Mouse (Mus musculus): ENCODE data around the gene Coq10a. TPM values are rescaled to one million over a fixed set of nuclear protein-coding genes. Genes with fewer than 3 reads are reported as not detected.
"Not testable (repeated sequence)": the region's sequence is repeated elsewhere in the genome, so short reads cannot be mapped to it uniquely, and the experiment has no call there.

The Coq10a gene
- total RNA-seq, 2 experiments from 2014 or later: 19.2 to 24.4 TPM

DNA sequence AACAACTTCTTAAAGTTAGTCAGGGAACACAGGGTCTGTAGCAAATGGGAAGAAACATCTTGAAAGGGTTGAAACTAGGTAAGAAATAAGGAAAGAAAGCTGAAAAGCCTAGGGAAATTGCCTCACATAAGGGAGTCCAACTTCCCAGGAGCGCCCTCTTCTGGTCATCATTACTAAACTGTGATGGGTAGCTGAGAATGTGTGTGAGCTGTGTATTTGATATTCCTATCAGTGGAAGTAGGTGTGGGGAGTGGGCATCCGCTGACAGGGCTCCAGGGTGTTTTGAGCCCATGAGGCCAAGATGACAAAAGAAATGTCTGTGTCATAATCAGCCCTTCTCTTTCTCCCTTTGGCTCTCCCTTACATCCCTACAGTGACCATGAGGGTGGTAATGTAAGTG is 10.0 kb downstream of the Coq10a start:
- ATAC-seq (ENCODE audit: poor library complexity, severe bottlenecking): peak; percentile 74

DNA sequence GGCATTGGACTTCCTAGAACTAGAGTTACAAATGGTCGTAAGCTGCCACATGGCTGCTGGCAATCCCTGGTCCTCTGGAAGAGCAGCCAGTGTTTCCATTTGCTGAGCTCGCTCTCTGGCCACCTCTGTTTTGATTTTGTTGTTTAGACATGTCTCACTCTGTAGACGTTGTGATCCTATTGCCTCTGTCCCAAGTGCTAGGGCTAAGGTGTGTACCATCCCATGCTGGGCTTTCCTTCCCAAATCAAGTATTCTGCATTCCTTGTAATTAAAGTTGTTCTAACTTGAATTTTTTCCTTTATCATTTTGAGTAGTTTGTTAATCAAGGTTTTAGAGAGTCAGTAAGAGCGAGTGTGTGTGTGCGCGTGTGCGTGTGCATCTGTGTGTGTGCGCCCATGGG is 21.3 kb downstream of the Coq10a start:
- ATAC-seq (ENCODE audit: poor library complexity, severe bottlenecking): no peak

DNA sequence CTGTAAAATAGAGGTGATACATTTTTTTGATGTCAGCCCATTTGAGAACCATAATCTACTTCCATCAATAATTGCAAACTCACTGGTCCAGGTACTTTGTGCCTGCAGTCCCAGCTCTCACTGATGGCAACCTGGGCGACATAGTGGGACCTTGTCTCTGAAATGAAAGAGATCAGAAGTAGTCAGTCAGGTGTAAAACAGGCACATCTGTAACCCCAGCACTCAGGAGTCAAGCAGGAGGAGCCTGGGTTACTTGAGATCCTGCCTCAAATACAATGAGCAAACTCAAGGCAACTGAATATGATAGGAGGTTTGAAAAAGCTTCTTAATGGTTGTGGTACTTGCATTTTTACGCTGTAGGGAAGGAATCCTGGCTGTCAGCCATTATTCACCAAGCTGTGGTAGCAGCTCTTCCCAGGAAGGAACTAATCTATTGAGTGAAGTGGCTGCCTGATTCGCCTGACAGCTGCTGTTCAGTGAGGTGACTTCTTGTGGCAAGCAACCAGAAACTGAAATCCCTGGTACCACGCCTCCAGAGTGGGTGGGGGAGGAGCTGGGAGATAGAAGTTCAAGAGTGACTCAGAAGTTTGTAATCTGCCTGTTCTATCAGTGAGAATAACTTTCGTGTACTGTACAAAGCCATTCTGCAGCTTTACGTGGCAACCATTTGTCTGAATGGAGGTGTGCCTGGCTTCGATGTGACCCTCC is 24.1 kb downstream of the Coq10a start:
- peak; percentile 98 for ATAC-seq (ENCODE audit: poor library complexity, severe bottlenecking)

DNA sequence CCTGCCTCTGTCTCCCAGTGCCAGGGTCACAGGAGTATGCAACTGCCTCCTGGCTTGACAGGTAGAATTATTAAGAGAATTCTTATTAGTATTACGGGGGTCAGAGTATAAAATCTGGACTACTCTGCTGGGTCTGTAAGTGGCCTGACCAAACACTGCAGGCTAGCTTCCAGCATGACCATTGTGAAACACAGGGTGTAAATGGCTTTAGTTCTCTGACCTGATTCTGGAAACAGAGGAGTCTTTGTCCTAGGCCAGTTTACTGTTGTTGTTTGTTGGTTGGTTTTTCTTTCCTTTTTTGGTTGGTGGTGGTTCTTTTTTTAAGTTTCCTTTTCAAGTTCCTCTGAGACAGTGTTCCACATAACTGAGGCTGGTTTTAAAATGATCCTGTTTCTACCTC is 25.4 kb downstream of the Coq10a start:
- no peak for ATAC-seq (ENCODE audit: poor library complexity, severe bottlenecking)

DNA sequence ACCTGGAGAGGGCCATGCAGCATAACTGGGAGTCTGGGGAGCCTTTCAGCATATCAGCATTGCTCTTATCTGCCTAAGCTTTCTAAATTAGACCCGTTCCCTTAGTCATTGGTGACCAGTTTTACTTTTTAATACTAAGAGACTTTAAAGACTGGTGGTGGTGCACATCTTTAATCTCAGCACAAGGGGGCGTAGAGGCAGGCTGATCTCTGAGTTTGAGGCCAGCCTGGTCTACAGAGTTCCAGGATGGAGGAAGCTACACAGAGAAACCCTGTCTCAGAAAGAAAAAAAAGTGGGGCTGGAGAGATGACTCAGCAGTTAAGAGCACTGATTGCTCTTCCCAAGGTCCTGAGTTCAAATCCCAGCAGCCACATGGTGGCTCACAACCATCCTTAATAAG is 28.5 kb downstream of the Coq10a start:
- ATAC-seq (ENCODE audit: poor library complexity, severe bottlenecking): no peak

DNA sequence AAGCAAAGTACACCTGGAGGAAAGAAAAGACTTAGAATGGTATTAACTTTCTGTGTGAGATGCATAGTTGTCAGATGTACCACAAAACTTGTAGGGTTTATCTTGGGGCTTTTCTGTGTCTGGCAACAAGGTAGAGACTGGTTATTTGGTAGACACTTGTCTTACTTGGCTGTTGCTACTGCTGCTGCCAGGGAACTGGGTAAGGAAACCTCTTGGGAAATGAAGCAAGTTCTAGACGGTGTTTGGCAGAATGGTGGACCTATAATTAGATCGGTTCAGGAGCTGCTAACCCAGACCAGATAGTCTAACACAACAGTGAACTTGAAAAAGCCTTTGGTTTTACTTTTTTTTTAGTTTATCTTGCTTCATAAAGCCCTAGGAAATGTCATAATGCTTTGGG is 29.8 kb downstream of the Coq10a start:
- ATAC-seq (ENCODE audit: poor library complexity, severe bottlenecking): no peak

DNA sequence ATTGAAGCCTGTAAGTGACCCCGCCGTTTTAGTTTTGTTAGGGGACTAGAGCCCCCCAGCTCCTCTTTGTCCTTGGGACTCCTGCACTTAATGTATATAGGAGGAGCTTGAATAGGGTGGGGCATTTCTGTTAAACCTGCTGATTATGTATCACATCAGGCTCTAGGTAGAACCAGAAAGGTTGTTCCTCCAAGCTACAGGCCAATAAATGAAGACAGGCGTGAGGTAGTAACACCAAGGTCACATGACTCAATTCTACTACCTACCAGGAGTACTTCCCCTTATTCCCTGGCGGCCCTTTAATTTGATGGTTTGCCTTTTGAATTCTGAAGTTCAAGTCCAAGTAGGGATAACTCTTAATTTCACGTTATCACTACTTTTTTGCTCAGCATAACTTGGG is 30.4 kb downstream of the Coq10a start:
- ATAC-seq (ENCODE audit: poor library complexity, severe bottlenecking): peak; percentile 53

DNA sequence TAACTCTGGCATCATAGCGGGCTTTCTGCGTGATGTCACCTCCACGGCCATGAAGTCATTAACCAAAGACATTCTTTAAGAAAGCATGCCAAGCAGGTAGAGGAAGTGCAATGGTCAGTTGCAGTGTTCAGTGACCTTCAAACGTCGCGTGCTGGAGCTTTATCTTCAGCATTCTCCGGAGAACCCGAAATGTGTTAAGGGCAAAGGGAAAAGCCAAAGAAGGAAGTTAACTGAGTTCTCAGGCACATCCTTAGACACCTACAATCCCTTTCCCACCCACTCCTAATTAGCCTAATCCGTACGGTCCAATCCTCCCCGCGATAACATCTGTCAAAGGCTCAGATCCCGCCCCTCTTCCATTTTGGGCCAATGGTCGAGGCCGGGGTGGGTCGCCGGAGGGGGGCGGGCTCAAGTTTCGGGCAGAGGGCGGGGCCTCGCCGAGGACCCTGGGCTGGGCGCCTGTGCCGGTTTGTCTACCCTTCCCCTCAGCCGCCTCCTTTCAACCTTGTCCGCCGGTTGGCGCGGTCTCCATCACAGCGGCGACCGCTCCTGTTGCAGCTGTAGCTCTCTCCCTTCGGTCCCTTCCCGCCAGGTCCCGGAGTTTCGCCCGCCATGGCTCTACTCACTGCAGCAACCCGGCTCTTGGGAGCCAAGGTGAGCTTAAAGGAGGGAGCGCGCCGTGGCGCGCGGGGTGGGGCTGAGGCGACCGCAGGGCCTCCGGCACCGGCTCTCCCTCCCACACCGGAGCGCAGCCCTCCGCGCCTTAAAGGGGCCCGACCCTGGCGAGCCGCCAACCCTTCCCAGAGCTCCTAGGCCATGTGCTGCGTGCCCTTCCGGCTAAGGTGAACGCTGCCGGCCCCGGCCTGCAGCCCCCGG is 31.3 kb downstream of the Coq10a start, which contains the start of gene Cs:
Gene Cs, plus strand, starts transcription at position 429 of the 876 bp plus-strand sequence.
- ATAC-seq (ENCODE audit: poor library complexity, severe bottlenecking): peak; percentile 91

DNA sequence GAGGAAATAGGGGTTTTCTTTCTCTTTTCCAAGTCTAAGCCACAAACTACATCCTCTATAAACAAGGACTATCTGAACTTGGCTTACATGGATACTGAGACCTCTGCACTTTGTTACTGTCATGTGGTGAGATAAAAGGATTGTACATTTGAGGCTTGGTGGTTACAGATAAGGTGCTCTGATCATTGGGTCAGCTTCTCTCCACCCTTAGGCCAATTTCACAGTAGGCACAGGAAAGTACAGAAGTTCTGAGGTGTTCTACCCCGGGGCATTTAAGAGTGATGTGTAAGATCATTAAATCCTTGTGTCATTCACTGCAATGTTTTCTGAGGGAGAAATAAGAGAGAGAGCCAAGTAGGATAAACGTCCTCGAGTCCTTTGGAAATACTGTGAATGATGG is 32.2 kb downstream of the Coq10a start:
- no peak for ATAC-seq (ENCODE audit: poor library complexity, severe bottlenecking)

DNA sequence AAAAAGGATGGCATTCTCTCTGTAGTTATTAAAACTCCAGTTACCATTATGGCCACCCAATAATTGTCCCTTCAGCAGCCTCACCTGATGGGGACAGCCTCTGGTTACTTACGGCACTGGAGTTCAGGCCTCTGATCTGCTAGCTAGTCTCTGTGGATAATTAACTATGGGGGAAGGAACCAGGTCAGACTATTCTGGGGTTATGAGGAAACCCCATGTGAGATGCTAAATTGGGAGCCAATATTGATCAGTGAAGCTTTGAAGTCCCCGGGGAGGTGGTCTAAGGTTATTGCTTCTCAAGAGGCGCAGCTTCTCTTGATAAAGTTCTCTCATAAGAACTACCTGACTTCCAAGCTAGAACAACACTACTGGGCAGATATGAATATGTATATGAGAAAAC is 32.6 kb downstream of the Coq10a start:
- ATAC-seq (ENCODE audit: poor library complexity, severe bottlenecking): no peak

DNA sequence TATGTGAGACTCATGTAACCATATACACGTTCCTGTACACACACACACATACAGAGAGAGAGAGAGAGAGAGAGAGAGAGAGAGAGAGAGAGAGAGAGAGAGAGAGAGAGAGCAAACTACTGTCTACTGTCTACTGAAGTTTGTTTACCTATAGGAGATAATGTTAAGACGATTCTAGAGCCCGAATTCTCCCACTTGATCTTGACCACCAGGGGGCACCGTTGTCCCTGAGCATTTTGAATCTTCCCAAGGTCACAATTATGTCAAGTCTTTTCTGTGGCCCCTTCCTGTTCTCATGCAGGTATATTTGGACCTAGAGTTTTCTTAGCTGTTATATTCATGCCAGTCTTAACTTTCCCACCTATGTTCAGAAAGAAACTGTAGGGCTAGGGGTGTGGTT is 33.2 kb downstream of the Coq10a start:
- peak; percentile 33; the same call in 1 of the 2 replicates for ATAC-seq (ENCODE audit: poor library complexity, severe bottlenecking)

DNA sequence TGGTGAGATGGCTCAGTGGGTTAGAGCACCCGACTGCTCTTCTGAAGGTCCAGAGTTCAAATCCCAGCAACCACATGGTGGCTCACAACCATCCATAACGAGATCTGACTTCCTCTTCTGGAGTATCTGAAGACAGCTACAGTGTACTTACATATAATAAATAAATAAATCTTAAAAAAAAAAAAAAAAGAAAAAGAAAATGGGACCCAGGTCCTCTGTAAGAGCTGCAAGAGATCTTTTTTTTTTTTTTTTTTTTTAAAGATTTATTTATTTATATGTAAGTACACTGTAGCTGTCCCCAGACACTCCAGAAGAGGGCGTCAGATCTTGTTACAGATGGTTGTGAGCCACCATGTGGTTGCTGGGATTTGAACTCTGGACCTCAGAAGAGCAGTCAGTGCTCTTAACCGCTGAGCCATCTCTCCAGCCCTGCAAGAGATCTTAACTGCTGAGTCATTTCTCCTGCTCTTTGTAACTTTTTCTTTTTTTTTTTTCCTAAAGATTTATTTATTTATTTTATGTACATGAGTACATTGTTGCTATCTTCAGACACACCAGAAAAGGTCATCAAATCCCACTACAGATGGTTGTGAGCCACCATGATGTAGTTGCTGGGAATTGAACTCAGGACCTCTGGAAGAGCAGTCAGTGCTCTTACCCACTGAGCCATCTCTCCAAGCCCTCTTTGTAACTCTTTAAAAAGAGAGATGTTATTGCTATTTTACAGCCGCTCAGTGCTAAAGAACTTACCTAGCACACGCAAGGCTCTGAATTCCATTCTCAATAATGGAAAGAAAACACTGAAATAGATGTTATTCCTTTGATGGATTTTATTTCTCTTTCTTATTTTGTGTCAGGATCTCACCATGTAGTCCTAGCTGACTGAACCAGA is 36.2 kb downstream of the Coq10a start:
- not testable (repeated sequence) for ATAC-seq (ENCODE audit: poor library complexity, severe bottlenecking)

DNA sequence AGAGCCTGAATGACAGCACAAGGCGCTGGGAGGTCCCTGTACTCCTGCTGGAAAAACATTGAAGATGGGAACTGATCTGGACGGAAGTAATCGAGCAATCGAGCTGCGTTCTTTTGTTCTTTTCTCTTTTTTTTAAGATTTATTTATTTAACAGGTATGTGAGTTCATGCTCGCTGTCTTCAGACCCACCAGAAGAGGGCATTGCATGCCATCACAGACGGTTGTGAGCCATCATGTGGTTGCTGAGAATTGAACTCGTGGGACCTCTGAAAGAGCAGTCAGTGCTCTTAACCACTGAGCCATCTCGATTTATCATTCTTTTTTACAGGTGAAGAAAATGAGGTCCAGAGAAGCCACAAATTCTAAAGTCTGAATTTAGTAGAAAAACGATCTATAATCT is 41.2 kb downstream of the Coq10a start:
- ATAC-seq (ENCODE audit: poor library complexity, severe bottlenecking): no peak

DNA sequence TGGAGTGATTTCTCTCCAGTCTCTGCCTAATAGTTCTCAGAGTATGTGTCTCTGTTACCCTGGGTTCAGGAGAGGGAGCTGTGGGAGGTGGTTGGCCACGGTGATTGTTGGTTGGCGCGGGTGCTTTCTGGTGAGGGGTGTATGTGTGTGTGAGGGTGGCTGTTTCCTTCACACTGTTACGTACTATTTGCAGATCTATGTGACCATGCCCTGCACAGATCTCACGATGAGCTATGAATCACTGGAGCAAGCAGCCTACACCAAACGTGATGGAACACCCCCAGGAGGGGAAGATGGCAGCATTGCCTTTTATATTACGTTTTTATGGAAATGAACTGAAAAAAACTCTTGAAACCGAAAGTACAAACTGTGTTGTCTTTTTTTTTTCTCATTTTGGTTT is 42.0 kb downstream of the Coq10a start:
- no peak for ATAC-seq (ENCODE audit: poor library complexity, severe bottlenecking)

DNA sequence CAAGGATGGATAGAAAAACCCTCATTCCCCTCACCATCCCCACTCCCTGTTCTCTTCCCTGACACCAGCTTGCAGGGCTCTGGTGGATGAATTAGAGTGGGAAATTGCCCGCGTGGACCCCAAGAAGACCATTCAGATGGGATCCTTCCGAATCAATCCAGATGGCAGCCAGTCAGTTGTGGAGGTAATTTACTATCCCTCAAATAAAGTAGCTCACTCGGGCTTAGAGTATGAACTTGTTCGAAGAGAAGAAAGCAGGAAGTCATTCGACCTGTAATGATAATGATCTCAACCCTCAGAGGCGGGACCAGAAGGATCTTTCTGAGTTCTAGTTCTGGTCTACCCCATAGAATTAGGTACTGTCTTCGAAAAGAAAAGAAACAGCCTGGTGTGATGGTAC is 45.3 kb downstream of the Coq10a start:
- ATAC-seq (ENCODE audit: poor library complexity, severe bottlenecking): no peak

DNA sequence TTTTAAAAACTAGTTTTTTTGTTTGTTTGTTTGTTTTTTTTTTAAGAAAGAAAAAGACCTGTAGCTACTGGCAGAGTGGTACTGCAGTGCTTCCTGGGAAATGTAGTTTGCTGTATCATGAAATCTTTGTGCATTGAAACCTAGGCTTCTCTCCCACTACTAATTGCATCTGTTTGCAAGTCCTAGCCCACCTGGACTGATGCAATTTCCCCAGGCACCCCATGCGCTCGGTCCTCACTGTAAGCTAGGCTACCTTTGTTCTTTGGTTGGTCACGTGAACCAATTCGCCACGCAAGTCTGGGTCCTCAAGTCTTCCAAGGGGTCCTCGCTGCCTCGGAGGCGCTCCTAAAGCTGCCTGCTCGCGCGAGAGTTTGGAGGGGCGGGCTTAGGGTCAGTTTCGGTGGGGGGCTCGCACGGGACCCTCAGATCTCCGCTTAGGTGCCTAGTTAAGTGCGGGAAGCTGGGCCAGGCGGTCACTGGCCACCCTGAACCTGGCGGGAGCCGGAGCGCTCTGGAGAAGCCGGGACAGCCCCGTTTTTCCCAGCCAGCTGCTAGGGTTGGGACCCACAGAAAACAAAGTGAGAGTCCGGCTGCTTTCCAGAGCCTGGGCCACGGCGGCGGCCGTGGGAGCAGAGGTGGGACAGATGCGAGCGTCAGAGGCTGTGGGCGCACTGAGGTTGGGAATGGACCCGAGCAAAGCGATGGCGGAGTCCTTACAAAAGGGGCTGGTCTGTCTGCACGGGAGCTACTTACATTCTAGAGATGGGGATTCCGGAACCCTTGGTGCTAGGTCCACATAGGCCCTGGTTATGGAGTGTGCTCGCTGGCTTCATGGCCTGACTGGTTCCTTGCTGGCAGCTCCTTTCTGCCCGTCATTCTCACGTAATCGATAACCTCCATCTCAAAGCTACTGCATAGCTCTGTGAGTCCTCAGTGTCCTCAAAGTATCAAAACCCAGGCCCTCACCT is 46.4 kb downstream of the Coq10a start, which contains the start of gene Cnpy2:
Gene Cnpy2, plus strand, starts transcription at position 319 of the 968 bp plus-strand sequence.
- ATAC-seq (ENCODE audit: poor library complexity, severe bottlenecking): peak; percentile 80

DNA sequence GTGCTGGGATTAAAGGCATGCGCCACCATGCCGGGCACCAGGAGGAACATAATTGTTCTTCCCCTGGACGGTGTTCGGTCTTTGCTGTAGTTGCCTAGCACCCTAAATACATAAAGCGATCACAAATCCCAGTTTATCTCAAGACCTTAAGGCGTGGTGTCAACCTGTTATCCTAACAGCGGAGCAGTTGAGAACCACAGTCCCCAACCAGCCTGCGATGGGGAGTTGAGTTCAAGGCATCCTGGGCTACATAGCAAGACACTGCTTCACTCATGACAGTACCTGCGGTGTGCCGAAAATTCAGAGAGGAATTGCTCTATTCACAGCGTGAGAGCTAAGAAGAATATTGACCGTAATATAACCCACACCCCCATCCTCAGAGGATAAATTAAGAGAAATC is 47.2 kb downstream of the Coq10a start:
- ATAC-seq (ENCODE audit: poor library complexity, severe bottlenecking): no peak

DNA sequence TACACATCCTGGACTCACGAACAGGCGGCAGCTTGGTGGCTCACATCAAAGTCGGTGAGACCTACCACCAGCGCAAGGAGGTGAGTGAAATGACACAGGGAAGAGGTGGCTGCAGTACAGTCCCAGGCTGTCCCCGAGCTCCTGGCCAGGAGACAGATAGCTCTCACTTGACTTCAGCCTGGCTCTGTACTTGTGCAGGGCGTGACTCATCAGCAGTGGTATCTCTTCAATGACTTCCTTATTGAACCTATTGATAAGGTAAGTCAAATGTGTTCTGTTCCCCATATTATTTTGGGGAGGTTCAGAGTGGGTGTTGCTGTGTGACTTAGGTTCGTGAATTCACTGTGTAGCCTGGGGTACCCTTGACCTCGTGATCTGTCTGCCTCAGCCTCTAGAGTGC is 53.2 kb downstream of the Coq10a start:
- ATAC-seq (ENCODE audit: poor library complexity, severe bottlenecking): no peak
